Mouse (Mus musculus): ENCODE data around the gene Ube2t.

- TF ChIP-seq CTCF (IDR thresholded peaks at IDR 0.05; ENCODE audit: low read depth, low read length) (no peak), POLR2AphosphoS5 (IDR thresholded peaks at IDR 0.05; ENCODE audit: insufficient replicate concordance, low read depth, low read length) (no peak), TAL1 (conservative IDR thresholded peaks at IDR 0.05; ENCODE audit: low read depth, low read length) (no peak), GATA1 (IDR thresholded peaks at IDR 0.05; ENCODE audit: borderline replicate concordance, low read length) (no peak), GATA2 (IDR thresholded peaks at IDR 0.05; ENCODE audit: borderline replicate concordance, low read depth, low read length) (no peak)
These were observed 58.0 kb downstream of the Ube2t start for GRCm38 (mm10) chr1:135020281-135020940.
